Mouse (Mus musculus): ENCODE measurements around the gene Tob2. TPM values are rescaled to one million over a fixed set of nuclear protein-coding genes. Genes with fewer than 3 reads are reported as not detected.

The Tob2 gene
- total and polyA plus RNA-seq, 3 experiments: 5.6 to 25.3 (median 22.0) TPM

DNA sequence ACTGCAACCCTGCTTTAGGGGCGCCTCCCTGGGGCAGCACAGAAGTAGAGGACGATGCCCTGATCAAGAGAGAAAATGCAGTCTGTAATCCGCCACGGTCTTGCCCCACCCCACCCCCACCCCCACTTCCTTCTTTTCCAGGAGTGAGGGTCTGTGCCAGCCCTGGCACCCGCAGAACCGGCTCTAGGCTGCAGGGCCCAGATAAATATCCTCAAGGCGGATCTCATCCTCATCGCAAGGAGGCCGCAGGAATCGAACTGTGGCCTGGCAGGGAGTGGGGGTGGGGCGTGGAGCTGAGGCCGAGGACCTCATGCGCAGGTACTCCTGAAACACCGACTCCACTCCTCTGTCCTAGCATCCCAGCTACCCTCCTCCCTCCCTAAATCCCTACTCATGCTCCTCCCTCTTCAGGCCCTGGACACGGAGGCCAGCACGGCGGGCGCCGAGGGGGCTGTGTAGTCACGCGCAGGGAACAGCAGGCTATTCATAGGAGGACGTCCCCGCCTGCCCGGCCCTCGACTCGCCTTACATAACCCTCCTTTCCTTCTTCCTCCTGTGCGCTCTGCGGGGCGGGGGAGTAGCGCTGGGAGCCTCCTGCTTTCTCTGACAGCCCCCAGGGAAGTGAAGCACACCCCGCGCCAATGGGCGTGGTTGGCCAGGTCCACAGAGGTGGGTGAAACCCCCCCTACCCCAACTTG lies 22.3 kb downstream of the Tob2 start:
- Histone ChIP-seq H3K27me3 (replicated peaks) (no peaks in the 10 kb centered on the region), H3K79me2 (replicated peaks; ENCODE audit: control insufficient read depth, extremely low read depth, insufficient read depth, poor library complexity, severe bottlenecking) (no peaks in the 10 kb centered on the region), H3K9me3 (replicated peaks; ENCODE audit: low read length) (no peaks in the 10 kb centered on the region), H3K36me3 (replicated peaks in 1 of 2; ENCODE audit: control insufficient read depth in 1 of 2, insufficient read depth in 1 of 2, low read length in 1 of 2) (no peaks in the 10 kb centered on the region), H3K4me1 (ENCODE audit: control insufficient read depth in 1 of 2, insufficient read depth in 2 of 2) (peaks cover 8 to 33% of the 10 kb centered on the region in 2 experiments; a peak in 3 of 4 replicates), H3K27ac (ENCODE audit: insufficient read depth, low read depth) (no peak overlapping the region), H3K4me2 (ENCODE audit: insufficient read depth, low read depth, poor library complexity, severe bottlenecking) (no peak overlapping the region), H3K4me3 (replicated peaks in 1 of 3; ENCODE audit: low read depth in 2 of 3, low read length in 2 of 3, poor library complexity in 1 of 3) (no peak overlapping the region), H3K9ac (ENCODE audit: insufficient read depth, low read depth) (no peak overlapping the region)
- in situ Hi-C loops (cut with MboI; ENCODE audit: low pct_ligation_motif_present, low pct_unique_long_range_greater_than_20kb, low sequenced_read_pairs): no loop called here
- dilution Hi-C loops (cut with MboI; ENCODE audit: extremely low pct_ligation_motif_present, extremely low pct_unique_long_range_greater_than_20kb, low sequenced_read_pairs): no loop called here
- DNase-seq (ENCODE audit: extremely low read depth): no peak
- no peak for TF ChIP-seq TCF12 (IDR thresholded peaks at IDR 0.05; ENCODE audit: low read depth, low read length)
- TF ChIP-seq SIN3A (IDR thresholded peaks at IDR 0.05; ENCODE audit: low read length): no peak
- TF ChIP-seq MAFK (IDR thresholded peaks at IDR 0.05; ENCODE audit: insufficient replicate concordance, low read length): no peak
- no peak for TF ChIP-seq KAT2A (IDR thresholded peaks at IDR 0.05; ENCODE audit: insufficient replicate concordance, low read length)
- no peak for TF ChIP-seq NRF1 (IDR thresholded peaks at IDR 0.05; ENCODE audit: low read depth, low read length)
- TF ChIP-seq JUN (IDR thresholded peaks at IDR 0.05; ENCODE audit: insufficient read depth, low read depth, low read length): no peak

DNA sequence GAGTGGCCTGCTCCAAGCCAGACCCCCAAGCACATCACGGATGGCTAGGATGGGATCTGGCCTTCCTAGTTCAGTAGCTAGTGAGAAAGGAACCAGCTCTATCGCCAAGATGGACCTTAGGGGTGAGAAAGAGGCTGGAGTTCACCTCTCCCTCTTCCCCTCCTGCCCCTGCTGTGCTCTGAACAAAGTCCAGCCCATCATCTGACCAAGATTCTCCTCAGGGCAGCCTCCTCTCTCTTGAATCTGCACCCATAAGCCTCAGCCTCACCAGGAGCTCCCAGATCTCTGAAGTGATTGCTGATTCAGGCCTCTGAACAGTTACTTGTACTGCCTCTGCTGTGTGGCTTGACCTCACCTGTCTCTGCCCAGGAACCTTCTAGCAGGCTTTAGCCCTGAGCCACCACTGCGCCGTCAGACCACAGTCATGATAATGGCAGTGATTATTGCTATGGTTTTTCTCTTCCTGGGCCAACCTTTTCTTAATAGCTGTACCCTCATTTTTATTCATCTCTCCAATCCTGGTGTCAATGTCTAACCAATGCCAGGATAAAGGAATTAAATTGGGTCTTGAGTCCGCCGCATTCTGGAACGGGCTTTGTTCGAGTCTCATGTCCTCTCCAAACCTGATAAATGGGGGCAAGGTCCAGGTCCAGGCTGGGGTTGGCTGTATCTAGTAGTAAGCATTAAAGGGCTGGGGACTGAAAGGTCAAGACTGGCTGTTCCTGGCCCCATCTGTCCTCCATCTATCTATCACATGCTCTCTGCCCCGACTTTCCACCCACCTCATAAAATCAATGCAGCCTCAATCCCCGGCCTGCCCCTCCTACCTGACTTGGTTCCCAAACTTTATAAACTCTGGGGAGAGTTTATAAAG lies 23.4 kb downstream of the Tob2 start:
- H3K4me2 ChIP-seq (ENCODE audit: insufficient read depth, low read depth, poor library complexity, severe bottlenecking): no peak overlapping the region
- DNase-seq (ENCODE audit: extremely low read depth): no peak
- dilution Hi-C loops (cut with MboI; ENCODE audit: extremely low pct_ligation_motif_present, extremely low pct_unique_long_range_greater_than_20kb, low sequenced_read_pairs): no loop called here
- no peak overlapping the region for H3K4me3 ChIP-seq (replicated peaks in 1 of 3; ENCODE audit: low read depth in 2 of 3, low read length in 2 of 3, poor library complexity in 1 of 3)
- no peak overlapping the region for H3K9ac ChIP-seq (ENCODE audit: insufficient read depth, low read depth)
- H3K27me3 ChIP-seq (replicated peaks): no peaks in the 10 kb centered on the region
- no peaks in the 10 kb centered on the region for H3K36me3 ChIP-seq (replicated peaks in 1 of 2; ENCODE audit: control insufficient read depth in 1 of 2, insufficient read depth in 1 of 2, low read length in 1 of 2)
- in situ Hi-C loops (cut with MboI; ENCODE audit: low pct_ligation_motif_present, low pct_unique_long_range_greater_than_20kb, low sequenced_read_pairs): no loop called here
- no peak overlapping the region for H3K27ac ChIP-seq (ENCODE audit: insufficient read depth, low read depth)
- peaks cover 13 to 41% of the 10 kb centered on the region in 2 experiments; a peak in 3 of 4 replicates for H3K4me1 ChIP-seq (ENCODE audit: control insufficient read depth in 1 of 2, insufficient read depth in 2 of 2)
- H3K79me2 ChIP-seq (replicated peaks; ENCODE audit: control insufficient read depth, extremely low read depth, insufficient read depth, poor library complexity, severe bottlenecking): no peaks in the 10 kb centered on the region
- no peaks in the 10 kb centered on the region for H3K9me3 ChIP-seq (replicated peaks; ENCODE audit: low read length)
- TF ChIP-seq ELF1 (IDR thresholded peaks at IDR 0.05; ENCODE audit: low read depth, low read length): no peak
- no peak for TF ChIP-seq SIN3A (IDR thresholded peaks at IDR 0.05; ENCODE audit: low read length)
- TF ChIP-seq TBP (conservative IDR thresholded peaks at IDR 0.05; ENCODE audit: low read depth, low read length): no peak
- no peak for TF ChIP-seq NRF1 (IDR thresholded peaks at IDR 0.05; ENCODE audit: low read depth, low read length)
- no peak for TF ChIP-seq MAX (IDR thresholded peaks at IDR 0.05; ENCODE audit: low read length)
- no peak for TF ChIP-seq CTCF (conservative IDR thresholded peaks at IDR 0.05 in 1 of 2, IDR thresholded peaks at IDR 0.05 in 1 of 2; ENCODE audit: low read depth in 2 of 2, low read length in 2 of 2)
- no peak for TF ChIP-seq E2F4 (IDR thresholded peaks at IDR 0.05; ENCODE audit: insufficient replicate concordance, low read depth, low read length)
- TF ChIP-seq NELFE (IDR thresholded peaks at IDR 0.05; ENCODE audit: low read depth, low read length): no peak
- TF ChIP-seq USF2 (conservative IDR thresholded peaks at IDR 0.05; ENCODE audit: low read depth, low read length): no peak
- TF ChIP-seq MAZ (IDR thresholded peaks at IDR 0.05; ENCODE audit: low read depth, low read length): no peak
- TF ChIP-seq UBTF (IDR thresholded peaks at IDR 0.05; ENCODE audit: low read depth, low read length): no peak
- no peak for TF ChIP-seq ETS1 (conservative IDR thresholded peaks at IDR 0.05; ENCODE audit: low read depth, low read length)
- TF ChIP-seq SMC3 (IDR thresholded peaks at IDR 0.05; ENCODE audit: low read depth, low read length): no peak
- no peak for TF ChIP-seq USF1 (IDR thresholded peaks at IDR 0.05; ENCODE audit: low read depth, low read length)
- TF ChIP-seq POLR2A (IDR thresholded peaks at IDR 0.05; ENCODE audit: low read depth, low read length): no peak
- no peak for TF ChIP-seq ZMIZ1 (IDR thresholded peaks at IDR 0.05; ENCODE audit: low read depth, low read length)
- no peak for TF ChIP-seq CHD1 (IDR thresholded peaks at IDR 0.05; ENCODE audit: low read depth, low read length)
- no peak for TF ChIP-seq POLR2AphosphoS2 (IDR thresholded peaks at IDR 0.05; ENCODE audit: low read depth, low read length)
- TF ChIP-seq MYC (IDR thresholded peaks at IDR 0.05; ENCODE audit: low read depth, low read length): no peak
- TF ChIP-seq RCOR1 (conservative IDR thresholded peaks at IDR 0.05; ENCODE audit: low read depth, low read length): no peak

Data from CH12.LX (cell line).